Mouse (Mus musculus): ENCODE measurements around the gene Wwox. TPM values are rescaled to one million over a fixed set of nuclear protein-coding genes. Genes with fewer than 3 reads are reported as not detected.
A peak's percentile ranks its signal among the peaks of the same experiment; 100 is the strongest.

The Wwox gene
- total RNA-seq, 2 experiments from 2014 or later, result 10.5 to 12.5 TPM

- no peak for DNase-seq
Measured at GRCm38 (mm10) chr8:115362518-115362917, 923.1 kb downstream of the Wwox start.

GRCm38 (mm10) chr8:115374957-115375356, 935.5 kb downstream of the Wwox start:
- DNase-seq, result no peak

- DNase-seq, result peak in 1 of 2 experiments; percentile 9
Measured at GRCm38 (mm10) chr8:115375361-115376047, 936.0 kb downstream of the Wwox start.

GRCm38 (mm10) chr8:115377321-115377720, 937.9 kb downstream of the Wwox start:
- no peak for DNase-seq

GRCm38 (mm10) chr8:115380017-115380416, 940.6 kb downstream of the Wwox start:
- DNase-seq, result no peak

- DNase-seq, result no peak
Measured at GRCm38 (mm10) chr8:115390921-115391504, 951.6 kb downstream of the Wwox start.

- no peak for DNase-seq
Measured at GRCm38 (mm10) chr8:115395840-115396239, 956.4 kb downstream of the Wwox start.

GRCm38 (mm10) chr8:115397981-115398380, 958.5 kb downstream of the Wwox start:
- DNase-seq, result no peak

- DNase-seq, result no peak
Measured at GRCm38 (mm10) chr8:115400013-115400720, 960.7 kb downstream of the Wwox start.

Other genes starting within 250 kb of the Wwox start
- 10 to 100 TPM; 14.4 to 14.8 TPM for gene Vat1l, start 234.0 kb upstream of the Wwox start, total RNA-seq (2021)
- not detected for gene Clec3a, start 21.6 kb upstream of the Wwox start, total RNA-seq (2021)

All from layer of hippocampus, postnatal 36 days (tissue).